Mouse (Mus musculus) liver, embryonic 11.5 days (tissue): ENCODE measurements around the gene Ppp1r1b. TPM values are rescaled to one million over a fixed set of nuclear protein-coding genes. Genes with fewer than 3 reads are reported as not detected.

Source experiments
- ATAC-seq: fragments of 200-750 bp; cut with Nextera tagmentation; replicated peaks from 2 replicates; pipeline ENCODE4 v1.8.0; 2017; ENCODE audit warnings: moderate number of reproducible peaks, mild to moderate bottlenecking, moderate TSS enrichment, moderate library complexity; ENCODE audit not compliant: low FRiP score
- DNase-seq: peaks from one replicate; pipeline ENCODE4 v3.0.0-alpha.2; 2017; ENCODE audit warnings: low spot score
- H3K27ac ChIP-seq: fragments of 300-500 bp; sonication (generic); 2 replicates; pipeline ENCODE4 v1.5.1; 2014; ENCODE audit warnings: mild to moderate bottlenecking, low read depth, low read length, control low read depth
- H3K27me3 ChIP-seq: fragments of 300-500 bp; sonication (generic); replicated peaks from 2 replicates; pipeline ENCODE4 v1.6.1; 2014; ENCODE audit warnings: low read length, mixed read lengths; ENCODE audit not compliant: control insufficient read depth, insufficient read depth
- H3K36me3 ChIP-seq: fragments of 300-500 bp; sonication (generic); 2 replicates; pipeline ENCODE4 v1.6.1; 2014; ENCODE audit warnings: mild to moderate bottlenecking, low read length, moderate library complexity, mixed read lengths; ENCODE audit not compliant: control insufficient read depth, insufficient read depth
- H3K4me1 ChIP-seq: fragments of 300-500 bp; sonication (generic); replicated peaks from 2 replicates; pipeline ENCODE4 v1.6.1; 2014; ENCODE audit warnings: low read length, mixed read lengths; ENCODE audit not compliant: control insufficient read depth, insufficient read depth
- H3K4me2 ChIP-seq: fragments of 300-500 bp; sonication (generic); 2 replicates; pipeline ENCODE4 v1.6.1; 2014; ENCODE audit warnings: mild to moderate bottlenecking, control low read depth, moderate library complexity
- H3K4me3 ChIP-seq: fragments of 300-500 bp; sonication (generic); 2 replicates; pipeline ENCODE4 v1.5.1; 2014; ENCODE audit warnings: low read depth, low read length, control low read depth
- H3K9ac ChIP-seq: fragments of 300-500 bp; sonication (generic); 2 replicates; pipeline ENCODE4 v1.6.1; 2014; ENCODE audit warnings: low read depth, low read length, control low read depth
- H3K9me3 ChIP-seq: fragments of 300-500 bp; sonication (generic); 2 replicates; pipeline ENCODE4 v1.6.1; 2016; ENCODE audit warnings: low read length, inconsistent platforms, mixed read lengths; ENCODE audit not compliant: control insufficient read depth
- WGBS: fragments of 180-500 bp; shearing (Covaris S2); extraction: QIAGEN DNeasy Blood & Tissue Kit; methylation state at CpG from one replicate; pipeline ENCODE4 v1.1.7; 2014; 5-methylcytosine and 5-hydroxymethylcytosine counted together
- polyA plus RNA-seq: library from polyadenylated mRNA; unstranded; fragments of >200 nt; fragmentation: Nextera tagmentation; extraction: Ambion mirVana; gene quantifications from 2 replicates; pipeline ENCODE4 v1.2.1, GENCODE M21; 2014

The Ppp1r1b gene
- polyA plus RNA-seq, 1 experiment from 2014 or later = 0.38 TPM

- Histone ChIP-seq H3K9me3 (no peaks in the 10 kb centered on the region), H3K27me3 (peaks cover 89% of the 10 kb centered on the region), H3K27ac (no peak overlapping the region), H3K4me3 (peak overlapping the region; percentile 49), H3K36me3 (no peaks in the 10 kb centered on the region), H3K4me1 (peaks cover 19% of the 10 kb centered on the region), H3K9ac (no peak overlapping the region), H3K4me2 (peak overlapping the region; percentile 67)
- under 1% methylated on average over 19 of the region's 19 CpGs for WGBS
- DNase-seq = no peak
- no peak for ATAC-seq
Observed at GRCm38 (mm10) chr11:98339071-98339501, 9.1 kb upstream of the Ppp1r1b start.

- 9% methylated on average over 11 of the region's 11 CpGs for WGBS
- Histone ChIP-seq H3K4me1 (peaks cover 13% of the 10 kb centered on the region), H3K27me3 (peaks cover 85% of the 10 kb centered on the region), H3K36me3 (no peaks in the 10 kb centered on the region), H3K4me3 (peak overlapping the region; percentile 49; the same call in 1 of the 2 replicates), H3K27ac (no peak overlapping the region), H3K4me2 (no peak overlapping the region), H3K9me3 (no peaks in the 10 kb centered on the region), H3K9ac (no peak overlapping the region)
- ATAC-seq (no peak), DNase-seq (no peak)
Observed at GRCm38 (mm10) chr11:98339679-98340287, 8.4 kb upstream of the Ppp1r1b start.

GRCm38 (mm10) chr11:98340597-98340996, 7.6 kb upstream of the Ppp1r1b start:
- Histone ChIP-seq H3K9me3 (no peaks in the 10 kb centered on the region), H3K4me1 (peaks cover 12% of the 10 kb centered on the region), H3K27me3 (peaks cover 84% of the 10 kb centered on the region), H3K4me2 (no peak overlapping the region), H3K27ac (no peak overlapping the region), H3K4me3 (no peak overlapping the region), H3K9ac (no peak overlapping the region), H3K36me3 (no peaks in the 10 kb centered on the region)
- ATAC-seq (no peak), DNase-seq (no peak)
- WGBS = 12% methylated on average over 3 of the region's 4 CpGs

- no peak overlapping the region for H3K27ac ChIP-seq
- H3K36me3 ChIP-seq = no peaks in the 10 kb centered on the region
- no peak overlapping the region for H3K4me2 ChIP-seq
- peaks cover 84% of the 10 kb centered on the region for H3K27me3 ChIP-seq
- DNase-seq (no peak), ATAC-seq (no peak)
- peaks cover 12% of the 10 kb centered on the region for H3K4me1 ChIP-seq
- no peak overlapping the region for H3K4me3 ChIP-seq
- H3K9ac ChIP-seq = no peak overlapping the region
- H3K9me3 ChIP-seq = no peaks in the 10 kb centered on the region
- WGBS = 65% methylated on average over 4 of the region's 4 CpGs
Observed at GRCm38 (mm10) chr11:98341174-98341573, 7.0 kb upstream of the Ppp1r1b start.

- peaks cover 84% of the 10 kb centered on the region for H3K27me3 ChIP-seq
- H3K4me3 ChIP-seq = 0 out of 2 replicates have a peak overlapping the region, but pooled peaks have one; percentile 6
- H3K4me2 ChIP-seq = peak overlapping the region; percentile 47
- H3K36me3 ChIP-seq = no peaks in the 10 kb centered on the region
- WGBS = 3% methylated on average over 29 of the region's 29 CpGs
- no peaks in the 10 kb centered on the region for H3K9me3 ChIP-seq
- no peak overlapping the region for H3K9ac ChIP-seq
- H3K4me1 ChIP-seq = peaks cover 12% of the 10 kb centered on the region
- DNase-seq (peak; percentile 86), ATAC-seq (no peak)
- no peak overlapping the region for H3K27ac ChIP-seq
Observed at GRCm38 (mm10) chr11:98342000-98342945, 5.9 kb upstream of the Ppp1r1b start.

- Histone ChIP-seq H3K4me3 (no peak overlapping the region), H3K27ac (no peak overlapping the region), H3K4me1 (peaks cover 13% of the 10 kb centered on the region), H3K4me2 (peak overlapping the region; percentile 35; the same call in 1 of the 2 replicates), H3K9me3 (no peaks in the 10 kb centered on the region), H3K27me3 (peaks cover 84% of the 10 kb centered on the region), H3K36me3 (no peaks in the 10 kb centered on the region), H3K9ac (no peak overlapping the region)
- DNase-seq = peak; percentile 66
- WGBS = 2% methylated on average over 14 of the region's 14 CpGs
- no peak for ATAC-seq
Observed at GRCm38 (mm10) chr11:98345253-98345652, 3.0 kb upstream of the Ppp1r1b start.

GRCm38 (mm10) chr11:98346168-98346567, 2.0 kb upstream of the Ppp1r1b start:
- Histone ChIP-seq H3K27me3 (peaks cover 86% of the 10 kb centered on the region), H3K9me3 (no peaks in the 10 kb centered on the region), H3K36me3 (no peaks in the 10 kb centered on the region), H3K4me3 (no peak overlapping the region), H3K27ac (no peak overlapping the region), H3K4me2 (no peak overlapping the region), H3K9ac (no peak overlapping the region), H3K4me1 (peaks cover 13% of the 10 kb centered on the region)
- no peak for DNase-seq
- 18% methylated on average over 9 of the region's 9 CpGs for WGBS
- no peak for ATAC-seq

- H3K9me3 ChIP-seq = no peaks in the 10 kb centered on the region
- no peak for ATAC-seq
- H3K4me1 ChIP-seq = peaks cover 10% of the 10 kb centered on the region
- peaks cover 86% of the 10 kb centered on the region for H3K27me3 ChIP-seq
- H3K9ac ChIP-seq = no peak overlapping the region
- H3K4me2 ChIP-seq = no peak overlapping the region
- H3K27ac ChIP-seq = no peak overlapping the region
- 10% methylated on average over 12 of the region's 12 CpGs for WGBS
- no peak for DNase-seq
- no peaks in the 10 kb centered on the region for H3K36me3 ChIP-seq
- H3K4me3 ChIP-seq = no peak overlapping the region
Observed at GRCm38 (mm10) chr11:98347385-98348082, 670 bp upstream of the Ppp1r1b start.
